Mouse (Mus musculus) neutrophil, adult 59 days (primary cell): ENCODE measurements around the gene Lrr1. TPM values are rescaled to one million over a fixed set of nuclear protein-coding genes. Genes with fewer than 3 reads are reported as not detected.

ENCODE experiments used
- total RNA-seq, 2 experiments: library from RNA; stranded (reverse); gene quantifications; 1 replicate in 1 of 2; 2 replicates in 1 of 2; pipeline ENCODE4 v1.2.4; 2023

Gene Lrr1
- 1 to 10 TPM; 4.1 to 5.5 TPM for total RNA-seq

DNA sequence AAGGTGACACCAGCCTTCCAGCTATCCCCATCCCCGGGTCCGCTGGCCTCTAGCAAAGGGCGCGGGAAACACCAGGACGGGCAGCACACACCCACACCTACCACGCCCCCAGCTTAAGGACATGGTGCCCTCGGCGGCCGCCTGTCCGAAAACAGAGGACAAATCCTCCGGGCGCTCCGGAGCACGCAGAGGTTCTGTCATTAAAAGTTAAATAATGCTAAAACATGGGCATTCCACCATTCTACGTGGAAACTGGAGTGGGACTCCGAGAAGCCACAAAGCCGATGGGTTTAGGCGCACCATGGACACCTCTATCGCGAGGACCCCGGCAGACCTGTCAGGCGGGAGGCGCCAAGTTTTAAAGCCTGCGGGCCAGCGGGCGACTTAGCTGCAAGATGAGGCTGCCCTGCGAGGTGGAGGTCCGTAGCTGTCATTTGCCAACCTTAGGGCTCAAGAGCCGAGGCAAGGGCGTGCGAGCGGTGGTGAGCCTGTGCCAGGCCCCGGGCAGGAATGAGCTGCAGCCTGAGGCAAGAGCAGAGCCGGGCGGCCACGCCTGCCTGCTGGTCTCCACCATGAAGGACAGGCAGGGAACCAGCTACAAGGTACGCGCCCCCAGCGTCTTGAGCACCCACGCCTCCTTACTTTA is at the start of gene Lrr1:
TSS of gene Lrr1 (plus strand) at position 354 of the 646 bp plus-strand sequence.

DNA sequence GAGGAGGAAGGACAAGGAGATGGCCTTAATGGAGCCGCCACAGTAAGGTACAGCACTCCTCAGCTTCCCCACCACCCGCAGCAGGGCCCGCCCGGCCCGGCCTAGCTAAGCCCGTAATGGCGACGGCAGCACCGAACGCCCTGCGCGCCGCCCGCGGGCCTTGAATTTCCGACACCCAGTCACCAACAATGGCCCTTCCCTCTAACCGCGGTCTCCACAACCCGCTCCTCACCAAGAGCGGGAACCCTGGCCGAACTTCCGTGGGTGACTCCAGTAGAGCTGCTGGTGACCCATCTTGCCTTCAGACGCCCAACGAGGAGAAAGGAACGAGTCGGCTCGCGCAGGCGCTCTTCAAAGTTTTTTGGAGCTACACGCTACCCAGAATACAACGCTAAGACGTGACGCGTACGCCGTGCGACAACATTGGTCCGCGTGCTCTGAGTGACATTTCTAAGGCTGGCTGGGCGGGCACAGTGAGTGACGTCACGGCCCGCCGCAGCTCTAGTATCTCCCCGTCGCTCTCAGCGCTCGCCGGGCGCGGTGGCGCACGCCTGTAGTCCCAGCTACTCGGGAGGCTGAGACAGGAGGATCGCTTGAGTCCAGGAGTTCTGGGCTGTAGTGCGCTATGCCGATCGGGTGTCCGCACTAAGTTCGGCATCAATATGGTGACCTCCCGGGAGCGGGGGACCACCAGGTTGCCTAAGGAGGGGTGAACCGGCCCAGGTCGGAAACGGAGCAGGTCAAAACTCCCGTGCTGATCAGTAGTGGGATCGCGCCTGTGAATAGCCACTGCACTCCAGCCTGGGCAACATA is 9.6 kb upstream of the Lrr1 start, which contains the start of gene Rps29:
TSS of gene Rps29 (minus strand) at position 422 of the 813 bp plus-strand sequence.

DNA sequence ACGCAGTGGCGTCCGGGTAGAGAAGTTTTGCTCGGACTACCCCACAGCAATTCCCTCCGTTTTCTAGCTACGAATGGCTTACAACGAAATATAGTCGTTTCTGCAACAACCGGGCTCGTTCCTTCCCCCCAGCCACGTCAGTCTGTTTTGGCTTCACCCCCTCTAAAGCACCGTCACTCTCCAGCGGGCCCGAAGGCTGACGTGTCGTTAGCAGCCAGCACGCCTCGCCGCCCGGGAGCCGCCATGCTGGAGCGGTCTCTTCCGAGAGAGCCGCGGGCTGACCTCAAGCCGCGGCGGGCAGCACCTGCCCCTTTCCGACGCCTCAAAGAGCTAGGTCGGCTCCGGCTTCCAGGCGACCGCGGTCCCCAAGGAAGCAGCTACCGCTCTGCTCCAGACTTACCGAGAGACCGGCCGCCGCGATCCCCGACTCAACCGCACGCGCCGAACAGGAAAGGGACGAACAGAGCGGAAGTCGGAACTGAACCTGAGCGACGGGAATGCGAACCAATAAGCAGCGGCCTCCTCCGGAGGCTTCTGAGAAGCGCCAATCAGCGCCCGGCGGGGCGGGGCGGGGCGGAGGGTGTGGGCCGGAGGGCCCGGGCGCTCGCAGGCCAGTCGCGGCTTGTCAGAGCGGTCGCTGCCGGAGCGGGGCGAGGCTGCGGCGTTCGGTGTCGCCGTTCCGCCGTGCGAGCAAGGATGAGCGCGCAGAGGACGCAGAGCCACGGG is 15.1 kb downstream of the Lrr1 start, which contains the start of the genes Rpl36al and Mgat2:
TSS of gene Rpl36al (minus strand) at position 501 of the 726 bp plus-strand sequence.
TSS of gene Mgat2 (plus strand) at position 575 of the 726 bp plus-strand sequence.

DNA sequence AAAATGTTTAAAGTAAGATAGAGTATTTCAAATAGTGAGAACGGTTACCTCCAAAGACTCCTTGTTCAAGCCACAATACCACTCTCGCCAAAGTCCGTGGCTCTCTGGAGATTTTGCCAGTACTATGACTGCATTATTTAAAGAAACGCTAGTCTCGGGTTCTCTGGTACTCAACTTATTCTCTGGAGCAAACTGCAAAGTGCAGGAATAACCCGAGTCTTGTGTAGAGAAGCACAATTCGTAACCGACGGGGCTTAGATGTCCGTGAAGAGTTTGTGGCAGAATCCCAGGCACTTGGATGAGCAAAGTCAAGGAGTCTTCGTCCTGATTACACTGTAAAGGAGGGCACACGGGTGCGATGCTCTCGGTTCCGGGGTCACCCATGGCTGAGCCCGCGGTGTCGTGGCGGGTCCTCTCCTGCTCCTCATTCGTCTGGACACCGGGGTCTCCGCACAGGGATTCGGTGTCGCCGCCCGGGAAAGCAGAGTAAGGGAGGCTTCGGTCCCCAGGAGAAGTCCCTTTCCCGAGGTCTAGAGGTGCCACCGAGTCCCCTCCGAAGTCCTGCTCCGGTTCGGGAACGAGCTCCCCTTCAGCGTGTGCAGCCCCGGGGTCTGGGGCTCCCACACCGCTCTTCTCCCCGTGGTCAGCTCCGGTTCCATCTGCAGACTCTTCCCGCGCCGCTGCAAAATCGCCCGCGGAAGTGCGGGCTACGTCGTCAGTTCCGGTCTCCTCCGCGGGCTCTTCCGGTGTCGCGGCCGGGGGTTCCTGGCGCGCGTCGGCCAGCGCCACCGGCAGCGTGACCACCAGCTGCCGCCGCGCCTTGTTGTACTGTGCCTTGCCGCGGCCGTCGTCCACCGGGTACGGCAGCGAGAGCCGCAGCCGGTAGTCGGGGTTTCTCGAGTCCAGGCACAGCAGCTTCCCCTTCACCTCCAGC is 28.1 kb downstream of the Lrr1 start, which contains the start of gene Gm49383:
TSS of gene Gm49383 (minus strand) at position 661 of the 934 bp plus-strand sequence.

DNA sequence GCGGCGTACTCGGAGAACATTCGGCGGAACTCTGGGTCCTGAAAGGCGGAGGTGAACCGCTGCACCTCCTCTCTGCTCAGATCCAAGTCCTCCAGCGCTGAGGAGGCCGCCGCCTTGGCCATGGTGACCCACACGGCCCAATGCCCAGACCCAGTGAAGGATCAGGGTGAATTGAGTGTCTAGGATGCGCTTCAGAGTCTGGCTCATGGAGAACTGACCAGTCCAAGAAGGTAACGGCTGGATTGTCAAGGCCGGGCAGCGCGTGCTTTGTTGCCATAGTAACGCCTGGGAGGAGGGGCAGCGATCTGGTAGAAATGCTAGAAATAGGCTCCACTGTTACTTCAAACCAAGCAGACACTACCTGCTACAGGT is 29.5 kb downstream of the Lrr1 start, which contains the start of gene Dnaaf2:
TSS of gene Dnaaf2 (minus strand) at position 266 of the 372 bp plus-strand sequence.

DNA sequence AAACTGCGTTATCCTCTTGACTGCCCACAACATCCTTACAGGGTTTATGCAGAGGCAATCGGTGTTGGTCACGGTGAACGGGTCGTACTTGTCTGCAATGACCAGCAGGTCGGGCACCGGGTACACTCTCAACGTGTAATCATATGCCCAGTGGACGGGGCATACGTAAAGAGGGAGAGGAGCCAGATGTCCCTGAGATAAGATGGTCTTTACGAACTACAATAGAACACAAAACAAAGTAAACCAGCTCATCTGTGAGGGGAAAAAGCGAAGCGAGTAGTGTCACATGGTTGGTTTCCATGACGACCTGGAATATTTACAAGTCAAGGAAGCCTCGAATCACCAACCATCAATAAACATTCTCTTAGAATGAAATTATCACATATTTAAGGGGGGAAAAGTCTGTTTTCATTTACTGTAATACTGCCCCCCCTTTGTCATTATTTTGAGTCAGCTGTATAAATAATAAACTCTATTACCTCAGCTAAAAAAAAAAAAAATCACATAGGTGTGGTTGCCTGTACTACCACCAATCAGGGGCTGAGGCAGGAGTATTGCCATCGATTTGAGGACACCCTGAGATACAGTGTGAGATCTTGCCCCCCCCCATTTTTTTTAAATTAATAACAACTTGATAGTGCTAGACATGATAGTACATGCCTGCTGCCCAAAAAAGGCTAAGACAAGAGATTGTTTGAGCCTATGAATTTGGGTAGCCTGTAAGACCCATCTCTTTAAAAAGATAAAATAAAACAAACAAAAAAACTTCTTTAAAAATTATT is 35.6 kb downstream of the Lrr1 start, which contains the start of gene Gm49384:
TSS of gene Gm49384 (minus strand) at position 216 of the 782 bp plus-strand sequence.

DNA sequence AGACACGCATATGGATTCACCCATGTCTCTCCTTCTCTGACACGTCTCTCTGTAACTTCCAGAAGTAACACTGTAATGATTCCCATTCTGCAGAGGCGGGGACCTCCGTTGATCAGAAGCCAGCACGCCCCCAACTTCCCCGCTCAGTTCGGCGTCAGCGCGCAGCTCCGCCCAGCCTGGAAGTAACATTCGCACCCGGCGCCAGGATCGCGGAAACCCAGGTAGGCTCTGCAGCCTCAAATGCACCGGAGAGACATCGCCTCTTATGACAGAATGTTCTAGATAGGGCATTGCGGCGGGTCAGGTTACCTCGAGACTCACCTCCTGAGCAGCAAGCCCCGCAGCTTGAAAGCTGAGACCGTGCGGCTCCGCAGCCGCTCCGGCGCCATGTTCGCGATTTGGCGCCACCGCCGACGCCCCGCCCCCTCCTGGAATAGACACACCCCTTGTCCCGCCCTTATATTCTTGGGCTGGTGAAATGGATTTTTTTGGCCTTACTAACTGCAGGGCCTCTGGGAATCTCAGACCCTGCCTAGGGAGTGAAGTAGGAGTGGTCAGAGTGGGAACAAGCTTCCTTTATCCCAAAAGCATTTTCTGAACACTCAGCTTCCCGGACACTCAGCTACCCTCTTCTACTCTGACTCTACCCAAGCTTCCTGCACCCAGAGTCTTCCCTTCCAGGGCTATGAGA is 59.3 kb downstream of the Lrr1 start, which contains the start of gene Pole2:
TSS of gene Pole2 (minus strand) at position 420 of the 691 bp plus-strand sequence.

Other genes starting within 250 kb of the Lrr1 start
- 1,000 to 10,000 TPM; 1,464 to 1,683 TPM for gene Rps29, start 9.6 kb upstream of the Lrr1 start, total RNA-seq
- gene Rpl36al, start 15.3 kb downstream of the Lrr1 start, total RNA-seq, result 100 to 1,000 TPM; 209 to 241 TPM
- 10 to 100 TPM; 27.9 to 31.4 TPM for gene Mgat2, start 15.3 kb downstream of the Lrr1 start, total RNA-seq
- 1 to 10 TPM; 3.9 to 7.7 TPM for gene Gm49383, start 28.3 kb downstream of the Lrr1 start, total RNA-seq
- 1 to 10 TPM in 1 of 2 experiments, under 1 TPM in 1; 0.82 to 2.5 TPM for gene Dnaaf2, start 29.6 kb downstream of the Lrr1 start, total RNA-seq
- gene Gm49384, start 35.5 kb downstream of the Lrr1 start, total RNA-seq, result 1 to 10 TPM; 4.4 to 6.1 TPM
- gene Pole2, start 59.4 kb downstream of the Lrr1 start, total RNA-seq, result 1 to 10 TPM; 8.2 to 8.4 TPM
- gene Klhdc1, start 72.4 kb downstream of the Lrr1 start, total RNA-seq, result 1 to 10 TPM in 1 of 2 experiments, under 1 TPM in 1; 0.64 to 1.0 TPM
- 10 to 100 TPM; 21.0 to 24.6 TPM for gene Klhdc2, start 127.9 kb downstream of the Lrr1 start, total RNA-seq
- gene Nemf, start 188.4 kb downstream of the Lrr1 start, total RNA-seq, result 10 to 100 TPM; 31.1 to 40.9 TPM
- gene Arf6, start 203.3 kb downstream of the Lrr1 start, total RNA-seq, result 100 to 1,000 TPM; 134 to 152 TPM
- gene Gm9887, start 203.6 kb downstream of the Lrr1 start, total RNA-seq, result under 1 TPM; 0.62 to 0.66 TPM